Mouse (Mus musculus) left cerebral cortex, adult 18-20 months (tissue): ENCODE results near the gene Ewsr1. TPM values are rescaled to one million over a fixed set of nuclear protein-coding genes. Genes with fewer than 3 reads are reported as not detected.

Experiments used
- DNase-seq, 2 experiments: peaks; one replicate each; pipeline ENCODE4 v3.0.0; 2021 to 2022; ENCODE audit warnings: low spot score in 2 of 2, mixed read lengths in 1 of 2
- long read RNA-seq, 2 experiments: library from polyadenylated mRNA; stranded (forward); transcript quantifications; one replicate each; pipeline ENCODE4 v2.0.0; 2021
- total RNA-seq, 2 experiments: library from RNA; stranded (reverse); gene quantifications; 2 replicates each; pipeline ENCODE4 v1.2.3; 2021

The Ewsr1 gene
- total RNA-seq: 100 to 1,000 TPM; 265 to 298 TPM
- long read RNA-seq, experiment 1, transcript Ewsr1-203 (17 exons, 2,588 nt): major isoform, 78 of 196 reads
- long read RNA-seq, experiment 1, partial matches to known transcripts: 50 of 196 reads
- long read RNA-seq, experiment 1, other reads (novel, unspliced or antisense): 66 of 196 reads
- long read RNA-seq, experiment 2, transcript Ewsr1-203 (17 exons, 2,588 nt): major isoform, 63 of 145 reads
- long read RNA-seq, experiment 2, partial matches to known transcripts: 26 of 145 reads
- long read RNA-seq, experiment 2, other reads (novel, unspliced or antisense): 55 of 145 reads

DNA sequence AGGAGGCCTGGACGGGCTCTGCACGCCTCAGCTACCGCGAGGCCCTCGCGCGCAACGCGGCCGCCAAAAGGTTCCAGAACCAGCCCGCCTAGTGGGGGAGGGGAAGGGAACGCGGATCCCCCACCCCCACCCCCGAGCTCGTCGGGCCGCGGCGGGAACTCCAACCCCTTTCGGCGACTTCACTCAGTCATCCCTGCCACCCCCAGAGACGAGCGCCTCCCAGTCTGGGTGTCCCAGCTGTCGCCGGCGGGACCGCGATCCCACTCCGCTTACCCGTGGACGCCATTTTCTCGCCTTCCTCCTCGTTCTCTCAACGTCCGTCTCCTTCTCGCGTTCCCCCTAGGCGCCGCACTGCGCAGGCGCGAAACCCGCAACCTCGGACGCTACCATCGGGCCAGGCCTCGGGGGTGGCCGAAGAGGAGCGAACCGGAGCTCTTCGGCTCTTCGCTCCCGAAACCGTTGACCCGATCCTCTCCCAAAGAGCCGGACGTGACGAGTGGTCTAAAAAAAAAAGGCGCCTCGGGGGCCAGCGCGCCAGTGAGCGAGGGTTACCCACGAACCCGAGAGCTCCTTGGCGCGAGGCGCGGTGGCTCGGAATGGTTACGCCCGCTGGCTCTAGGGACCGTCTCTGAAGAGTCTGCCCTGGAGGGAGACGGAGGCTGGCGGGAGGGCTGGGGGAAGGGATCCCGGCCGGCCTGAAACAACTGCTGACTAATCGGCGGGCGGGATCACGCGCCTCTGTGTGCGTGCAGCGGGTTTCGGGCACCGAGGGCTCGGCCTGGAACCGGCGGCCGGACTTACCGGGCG, at the start of gene Ewsr1, which contains the start of gene Rhbdd3:
TSS of gene Ewsr1 (minus strand) at position 531 of the 807 bp plus-strand sequence.
TSS of gene Rhbdd3 (plus strand) at position 191 of the 807 bp plus-strand sequence.
- DNase-seq: peak; percentile 97

DNA sequence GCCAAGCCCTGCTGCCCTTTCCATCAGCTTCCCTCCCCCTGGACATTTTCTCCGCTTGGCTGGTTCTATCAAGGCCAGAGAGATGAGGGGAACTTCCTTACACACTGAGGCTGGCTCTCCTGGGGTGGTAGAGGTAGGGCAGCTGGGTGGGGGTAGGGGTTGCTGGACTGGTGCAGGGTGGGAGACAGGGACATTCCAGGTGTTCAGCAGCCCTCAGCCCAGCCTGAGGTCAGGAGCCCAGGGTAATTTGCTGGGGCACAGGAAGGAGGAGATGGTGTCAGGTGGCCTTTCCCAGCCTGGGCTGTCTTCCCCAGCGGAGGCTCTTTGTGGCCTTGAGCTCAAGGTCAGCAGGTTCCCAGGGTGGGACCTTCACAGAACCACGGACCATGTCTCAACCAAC, 46.5 kb upstream of the Ewsr1 start:
- no peak for DNase-seq

DNA sequence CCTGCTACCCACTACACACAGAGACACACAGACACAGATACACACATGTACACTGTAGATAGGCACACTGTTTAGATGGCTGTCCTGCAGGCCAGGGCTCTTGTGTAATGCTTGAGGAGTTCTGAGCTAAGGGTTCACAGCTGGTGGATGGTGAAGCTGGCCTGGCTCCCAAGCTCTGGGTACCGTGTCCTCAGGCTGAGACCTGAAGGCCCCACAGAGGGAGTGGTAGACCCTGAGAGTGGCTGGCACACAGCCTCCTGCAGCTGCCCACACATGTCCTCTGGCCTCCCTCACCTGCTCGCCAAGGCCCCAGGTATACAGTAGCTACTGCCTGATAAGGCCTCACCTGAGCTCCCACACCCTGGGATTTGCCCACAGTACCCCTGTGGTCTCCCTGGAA, 42.9 kb upstream of the Ewsr1 start:
- DNase-seq: no peak

GRCm38 (mm10) chr11:5141252-5141651, 42.2 kb upstream of the Ewsr1 start:
- no peak for DNase-seq

DNA sequence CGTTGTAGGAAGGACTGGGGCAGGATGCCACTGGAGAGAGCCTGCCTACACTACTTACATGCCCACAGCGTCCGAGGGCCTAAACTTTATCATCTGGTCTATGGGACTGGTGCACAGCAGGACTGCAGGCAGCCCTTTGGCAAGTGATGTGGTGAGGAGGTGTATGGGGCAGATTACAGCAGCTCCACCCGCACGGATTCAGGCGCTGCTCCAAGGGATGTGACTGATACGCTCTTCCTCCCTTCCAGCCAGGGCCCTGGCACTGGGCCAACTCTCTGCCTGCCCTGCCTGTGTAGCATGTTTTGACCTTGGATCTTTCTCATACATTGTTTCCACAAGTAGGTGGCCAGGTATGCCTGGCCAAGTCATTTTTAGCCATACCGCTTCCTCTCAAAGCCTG, 41.6 kb upstream of the Ewsr1 start:
- peak; percentile 35 to 53 for DNase-seq

GRCm38 (mm10) chr11:5139372-5139771, 40.3 kb upstream of the Ewsr1 start:
- DNase-seq: no peak

DNA sequence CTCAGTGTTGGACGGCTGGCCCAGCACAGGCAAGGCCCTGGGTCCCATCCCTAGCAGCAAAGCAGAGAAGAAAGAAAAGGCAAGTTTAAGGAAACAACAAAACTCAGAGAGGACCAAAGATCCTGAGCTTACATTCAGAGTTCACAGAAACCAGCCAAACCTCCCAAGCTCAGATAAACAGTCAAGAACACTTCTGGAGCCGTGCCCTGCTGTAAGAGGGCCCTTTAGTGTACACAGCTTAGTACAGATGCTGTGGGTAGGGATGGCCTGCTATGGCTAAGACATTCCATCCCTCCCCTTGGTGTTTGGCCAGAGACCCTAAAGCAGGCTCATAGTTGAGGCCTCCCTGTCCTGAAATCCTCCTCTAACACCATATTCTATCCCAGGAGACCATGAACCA, 39.6 kb upstream of the Ewsr1 start:
- no peak for DNase-seq

- no peak for DNase-seq
Observed at GRCm38 (mm10) chr11:5135914-5136313, 36.8 kb upstream of the Ewsr1 start.

DNA sequence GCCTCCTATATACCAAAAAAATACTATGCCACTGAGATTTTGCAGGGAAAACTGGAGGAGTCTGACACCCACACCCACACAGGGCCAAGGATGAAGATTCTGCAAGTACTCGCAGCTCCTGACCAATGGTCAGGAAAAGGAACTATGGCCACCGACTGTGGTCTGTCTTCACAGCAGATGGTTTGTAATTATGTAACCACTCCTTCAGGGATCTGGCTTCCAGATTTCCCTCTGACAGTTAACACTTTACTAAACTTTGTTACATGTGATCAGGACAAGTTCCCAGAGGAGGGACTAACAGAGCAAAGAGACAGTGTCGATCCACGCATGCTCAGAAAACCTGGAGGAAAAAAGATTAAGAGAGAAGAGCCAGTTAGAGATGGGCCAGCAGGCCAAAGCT, 33.7 kb upstream of the Ewsr1 start:
- no peak for DNase-seq

GRCm38 (mm10) chr11:5130111-5130665, 31.1 kb upstream of the Ewsr1 start:
- no peak for DNase-seq

- DNase-seq: no peak
Observed at GRCm38 (mm10) chr11:5129035-5129480, 30.0 kb upstream of the Ewsr1 start.

DNA sequence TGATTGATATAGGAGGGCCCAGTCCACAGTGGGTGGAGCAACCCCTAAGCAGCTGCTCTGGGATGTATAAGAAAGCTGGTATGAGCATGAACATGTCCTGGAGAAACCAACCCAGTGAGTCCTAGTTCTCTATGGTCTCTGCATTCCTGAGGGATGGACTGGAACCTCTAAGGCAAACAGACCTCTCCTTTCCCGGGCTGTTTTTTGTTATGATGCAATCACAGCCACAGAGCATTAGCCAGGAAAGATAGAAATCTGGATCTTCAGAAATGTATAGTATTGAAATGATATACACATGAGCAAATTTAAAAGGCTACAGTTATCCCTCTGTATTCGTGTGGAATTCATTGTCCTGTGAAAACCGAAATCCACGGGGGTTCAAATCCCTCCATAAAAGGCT, 26.6 kb upstream of the Ewsr1 start:
- DNase-seq: no peak

DNA sequence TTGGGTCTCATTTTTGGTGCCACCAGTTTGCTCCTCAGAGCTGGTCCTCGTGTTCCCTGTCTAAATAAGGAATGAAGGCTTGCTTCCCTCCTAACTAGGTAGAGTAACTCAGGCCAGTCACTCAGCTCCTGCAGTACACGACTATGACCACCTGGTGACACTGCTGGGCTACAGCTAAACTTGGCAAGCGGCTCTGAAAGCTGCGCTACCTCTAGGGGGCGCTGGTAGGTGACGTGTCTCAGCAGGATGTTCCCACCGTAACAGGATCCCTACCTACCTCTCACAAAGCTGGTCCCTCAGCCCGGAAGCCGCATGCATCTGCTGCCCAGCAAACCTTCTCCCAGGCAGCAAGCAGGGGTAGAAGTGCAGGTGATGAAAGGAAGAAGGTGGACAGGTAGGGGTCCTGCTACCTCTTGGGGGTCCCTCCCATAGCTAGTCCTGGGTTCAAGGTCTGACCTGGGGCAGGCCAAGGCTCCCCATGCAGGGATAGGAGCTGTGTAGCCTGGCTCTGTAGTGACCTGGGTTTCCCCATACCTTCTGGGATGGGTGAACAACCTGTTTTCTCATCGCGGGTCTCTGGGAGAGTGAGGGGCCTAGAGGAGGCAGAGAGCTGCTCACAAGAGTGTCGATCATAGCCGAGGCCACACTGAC, 16.0 kb upstream of the Ewsr1 start:
- DNase-seq: peak; percentile 89 to 93

- DNase-seq: no peak
Observed at GRCm38 (mm10) chr11:5113645-5114044, 14.6 kb upstream of the Ewsr1 start.

DNA sequence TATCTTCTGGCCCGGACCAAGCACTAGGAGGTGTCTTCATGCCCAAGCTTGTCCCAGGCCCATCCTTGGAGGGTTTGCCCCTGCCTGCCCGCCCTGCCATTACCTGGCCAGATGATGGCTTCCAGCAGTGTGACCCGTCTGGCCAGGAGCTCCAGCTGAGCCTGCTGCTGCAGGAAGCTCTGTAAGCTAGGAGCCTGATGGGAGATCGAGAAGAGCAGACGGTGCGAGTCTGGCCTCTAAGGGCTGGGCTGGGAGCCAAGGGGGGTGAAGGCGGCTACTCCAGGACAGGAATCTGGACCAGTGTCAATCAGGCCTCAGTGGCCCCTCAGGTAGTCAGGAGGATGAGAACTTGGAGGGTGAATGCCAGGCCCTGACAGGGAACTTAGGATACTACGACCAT, 10.4 kb upstream of the Ewsr1 start:
- DNase-seq: no peak

- no peak for DNase-seq
Observed at GRCm38 (mm10) chr11:5103986-5104509, 5.0 kb upstream of the Ewsr1 start.

DNA sequence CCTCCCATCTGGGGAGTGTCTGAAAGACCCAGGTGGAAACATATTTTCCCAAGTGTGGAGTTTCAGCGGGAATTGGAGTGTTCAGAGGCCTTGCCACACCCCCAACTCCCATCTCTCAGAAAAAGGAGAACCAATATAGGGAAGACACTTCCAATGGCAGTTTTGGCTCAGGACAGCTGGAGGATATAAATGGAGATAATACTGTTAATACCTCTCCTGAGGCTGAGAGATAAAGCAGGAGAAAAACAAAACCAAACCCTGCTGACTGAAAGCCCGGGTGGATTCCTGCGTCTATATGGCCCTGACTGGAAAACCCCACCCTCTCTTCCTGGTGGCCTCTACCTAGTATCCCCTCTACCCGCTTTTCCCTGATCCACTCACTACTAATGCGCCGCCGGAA, 3.3 kb upstream of the Ewsr1 start:
- no peak for DNase-seq

DNA sequence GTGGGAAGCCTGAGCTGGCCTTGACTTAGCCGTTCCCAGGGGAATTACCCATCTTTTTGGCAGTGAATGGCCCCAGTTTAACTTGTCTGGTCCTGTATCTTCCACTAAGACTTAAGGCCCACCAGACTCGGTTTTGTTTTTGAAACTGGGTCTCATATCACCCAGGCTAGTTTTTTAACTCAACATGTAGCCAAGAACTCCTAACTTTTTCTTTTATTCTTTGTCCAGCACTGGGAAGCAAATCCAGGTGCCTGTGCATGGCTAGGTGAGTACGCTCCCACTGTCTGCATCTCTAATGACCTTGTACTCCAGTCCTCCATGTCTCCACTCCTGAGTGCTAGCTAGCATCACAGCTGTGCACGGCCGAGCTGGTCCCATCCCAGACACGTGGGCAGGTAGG, 2.6 kb upstream of the Ewsr1 start:
- DNase-seq: no peak

- no peak for DNase-seq
Observed at GRCm38 (mm10) chr11:5100801-5101200, 1.7 kb upstream of the Ewsr1 start.

GRCm38 (mm10) chr11:5100283-5100682, 1.2 kb upstream of the Ewsr1 start:
- no peak for DNase-seq

DNA sequence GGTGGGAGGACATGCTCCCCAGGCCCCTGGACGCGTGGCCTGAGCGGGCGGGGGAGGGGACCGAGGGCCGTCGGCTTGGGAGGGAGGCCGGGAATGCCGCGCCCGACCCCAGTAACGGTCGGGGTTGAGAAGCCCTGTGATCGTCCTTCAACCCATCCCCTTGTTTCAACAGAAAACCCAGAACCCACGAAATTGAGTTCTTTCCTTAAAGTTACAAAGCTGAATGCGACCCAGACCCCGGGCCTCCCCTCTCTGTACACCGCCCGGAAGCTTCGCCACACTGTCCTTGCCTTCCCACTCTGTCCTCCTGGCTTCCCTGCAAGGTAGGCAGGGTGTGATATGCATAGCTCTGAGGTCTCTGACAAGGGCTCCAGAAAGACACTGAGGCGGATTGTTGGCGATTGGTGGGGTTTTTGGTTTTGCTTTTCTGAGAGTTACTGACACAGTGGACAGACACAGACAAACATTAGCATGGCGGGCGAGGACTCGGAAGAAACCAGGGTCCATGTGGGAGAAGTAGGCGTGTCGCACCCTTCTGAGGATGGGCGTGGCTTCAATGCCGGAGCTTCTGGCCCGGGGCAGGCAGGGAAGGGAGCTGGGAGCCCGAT, 614 bp upstream of the Ewsr1 start:
- DNase-seq: peak; percentile 68 to 83
